Mouse (Mus musculus): ENCODE data around the gene Itga2b. TPM values are rescaled to one million over a fixed set of nuclear protein-coding genes. Genes with fewer than 3 reads are reported as not detected.
A peak's percentile ranks its signal among the peaks of the same experiment; 100 is the strongest.

Itga2b gene
- polyA plus RNA-seq, 1 experiment from 2014 or later: 12.1 TPM

DNA sequence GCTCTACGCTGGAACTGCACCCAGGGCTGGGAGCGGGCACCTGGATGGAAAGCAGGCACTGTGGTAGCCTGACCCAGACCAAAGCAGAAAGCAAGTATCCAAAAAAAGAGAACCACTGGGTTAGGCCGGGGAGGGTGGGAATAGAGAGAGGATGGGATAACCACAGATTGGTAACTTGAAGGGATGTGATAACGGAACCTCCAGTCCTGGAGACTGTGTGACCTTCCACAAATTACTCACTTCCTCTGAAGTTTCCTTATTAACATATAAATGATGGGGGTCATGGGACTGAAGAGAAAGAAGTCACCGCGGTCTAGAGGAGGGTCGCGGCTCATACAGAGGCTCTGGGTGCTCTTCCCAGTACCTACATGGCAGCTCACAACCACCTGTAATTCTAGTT is 29.7 kb downstream of the Itga2b start:
- H3K4me2 ChIP-seq (ENCODE audit: low read depth, low read length): no peak overlapping the region
- H3K27ac ChIP-seq (ENCODE audit: low read length): no peak overlapping the region
- ATAC-seq (ENCODE audit: low read depth): no peak
- H3K9ac ChIP-seq (ENCODE audit: low read length): no peak overlapping the region
- WGBS: 92% methylated on average over 8 of the region's 8 CpGs
- H3K4me1 ChIP-seq (replicated peaks; ENCODE audit: control insufficient read depth, insufficient read depth, low read length): peaks cover 31% of the 10 kb centered on the region
- no peaks in the 10 kb centered on the region for H3K27me3 ChIP-seq (ENCODE audit: control insufficient read depth, insufficient read depth, low read depth, low read length)
- H3K9me3 ChIP-seq (ENCODE audit: control insufficient read depth, low read length): no peaks in the 10 kb centered on the region
- H3K4me3 ChIP-seq (ENCODE audit: low read length): no peak overlapping the region
- H3K36me3 ChIP-seq (ENCODE audit: control insufficient read depth, insufficient read depth, low read length): peaks cover 39% of the 10 kb centered on the region

DNA sequence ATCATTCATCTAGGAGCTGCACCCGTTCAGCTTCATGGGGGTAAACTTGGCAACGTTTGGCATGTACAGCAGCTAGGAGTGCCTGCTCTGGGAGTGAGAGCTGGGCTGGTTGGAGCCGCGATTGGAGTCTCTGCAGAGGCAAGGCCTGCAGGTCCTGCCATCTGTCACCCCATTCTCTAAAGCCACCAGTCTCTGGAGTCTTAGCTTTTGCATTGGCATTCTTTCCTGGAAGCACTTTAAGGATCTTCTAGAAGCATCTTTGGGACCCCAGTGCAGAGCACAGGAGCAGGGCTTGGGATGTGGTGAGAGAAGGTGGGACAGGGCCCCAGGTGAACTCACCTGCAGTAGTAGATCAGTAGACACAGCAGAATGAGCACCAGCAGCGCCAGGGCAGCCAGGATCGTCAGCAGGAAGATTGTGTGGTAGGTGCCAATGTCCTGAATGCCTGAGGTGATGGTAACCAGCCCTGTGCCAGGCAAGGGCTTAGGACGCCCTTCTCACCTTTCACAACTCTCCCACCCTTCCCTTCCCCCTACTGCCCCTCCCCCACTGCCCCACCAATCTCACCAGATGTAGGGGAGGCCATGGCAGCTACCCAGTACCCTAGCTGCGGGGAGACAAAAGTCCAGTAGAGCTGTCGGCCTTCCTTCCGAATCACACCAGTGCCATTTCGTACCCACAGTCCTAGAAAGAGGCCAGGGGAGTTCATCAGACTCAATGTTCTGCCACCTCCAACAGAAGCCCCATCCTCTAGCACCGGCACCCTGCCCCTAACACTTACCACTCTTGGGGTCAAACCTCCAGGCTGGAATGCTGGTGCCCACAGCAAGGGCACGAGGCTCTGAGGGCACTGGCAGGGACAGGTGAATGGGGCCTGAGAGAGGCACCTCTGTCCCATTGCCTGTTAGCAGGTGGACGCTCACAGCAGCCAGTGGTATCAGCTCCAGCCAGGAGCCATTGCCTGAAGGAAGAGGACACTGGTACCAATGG is 30.5 kb downstream of the Itga2b start:
- H3K4me3 ChIP-seq (ENCODE audit: low read length): no peak overlapping the region
- no peak overlapping the region for H3K9ac ChIP-seq (ENCODE audit: low read length)
- peaks cover 23% of the 10 kb centered on the region for H3K4me1 ChIP-seq (replicated peaks; ENCODE audit: control insufficient read depth, insufficient read depth, low read length)
- no peaks in the 10 kb centered on the region for H3K27me3 ChIP-seq (ENCODE audit: control insufficient read depth, insufficient read depth, low read depth, low read length)
- no peak overlapping the region for H3K27ac ChIP-seq (ENCODE audit: low read length)
- no peak for ATAC-seq (ENCODE audit: low read depth)
- H3K4me2 ChIP-seq (ENCODE audit: low read depth, low read length): no peak overlapping the region
- H3K36me3 ChIP-seq (ENCODE audit: control insufficient read depth, insufficient read depth, low read length): peaks cover 41% of the 10 kb centered on the region
- H3K9me3 ChIP-seq (ENCODE audit: control insufficient read depth, low read length): no peaks in the 10 kb centered on the region
- WGBS: 77% methylated on average over 14 of the region's 14 CpGs

DNA sequence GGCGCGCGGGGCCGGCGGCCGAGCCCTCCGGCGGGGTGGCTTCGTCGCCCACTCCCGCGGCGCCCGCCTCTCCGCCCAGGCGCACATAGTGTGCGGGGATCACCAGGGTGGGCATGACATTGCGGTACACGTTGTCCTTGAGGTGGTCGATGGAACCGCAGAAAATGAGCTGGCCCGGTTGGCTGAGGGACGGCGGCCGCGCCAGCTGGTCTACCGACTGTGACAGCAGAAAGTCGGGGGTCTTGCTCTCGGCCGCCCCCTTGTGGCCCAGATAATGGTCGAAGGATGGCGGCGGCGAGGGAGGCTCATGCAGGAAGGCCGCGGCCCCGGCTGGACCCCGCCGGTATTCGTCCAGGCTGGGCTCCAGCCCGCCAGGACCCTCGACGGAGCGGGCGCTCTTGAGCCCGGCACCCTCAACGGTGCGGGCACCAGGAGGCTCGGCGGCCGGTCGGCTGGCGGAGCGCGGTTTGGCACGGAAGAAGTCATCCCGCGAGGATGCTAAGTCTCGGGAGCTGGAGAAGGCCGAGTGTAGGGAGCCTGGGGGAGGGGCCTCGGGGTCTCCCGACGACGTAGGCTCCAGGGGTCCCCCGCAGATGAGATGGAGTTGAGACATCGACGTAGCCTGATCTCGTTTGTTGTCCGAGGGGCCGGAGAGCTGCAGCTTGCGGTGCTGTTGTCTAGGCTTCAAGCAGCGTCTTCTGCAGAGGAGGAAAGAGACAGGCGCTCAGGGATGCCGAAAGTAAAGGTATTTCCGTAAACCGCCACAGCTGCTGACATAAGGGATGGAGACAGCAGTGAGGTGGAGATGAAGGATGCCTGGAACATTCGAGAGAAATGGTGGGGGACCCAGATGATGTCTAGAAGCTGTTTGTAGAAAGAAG is 31.5 kb downstream of the Itga2b start:
- Histone ChIP-seq H3K9ac (ENCODE audit: low read length) (peak overlapping the region; percentile 58), H3K9me3 (ENCODE audit: control insufficient read depth, low read length) (no peaks in the 10 kb centered on the region), H3K36me3 (ENCODE audit: control insufficient read depth, insufficient read depth, low read length) (peaks cover 41% of the 10 kb centered on the region), H3K27me3 (ENCODE audit: control insufficient read depth, insufficient read depth, low read depth, low read length) (no peaks in the 10 kb centered on the region), H3K4me3 (ENCODE audit: low read length) (peak overlapping the region; percentile 49), H3K27ac (ENCODE audit: low read length) (no peak overlapping the region), H3K4me1 (replicated peaks; ENCODE audit: control insufficient read depth, insufficient read depth, low read length) (peaks cover 17% of the 10 kb centered on the region), H3K4me2 (ENCODE audit: low read depth, low read length) (peak overlapping the region; percentile 94)
- WGBS: 15% methylated on average over 76 of the region's 77 CpGs
- ATAC-seq (ENCODE audit: low read depth): peak; percentile 50

GRCm38 (mm10) chr11:102437120-102438061 is 32.5 kb downstream of the Itga2b start:
- ATAC-seq (ENCODE audit: low read depth): peak; percentile 61
- peak overlapping the region; percentile 7; the same call in 1 of the 2 replicates for H3K27ac ChIP-seq (ENCODE audit: low read length)
- H3K9me3 ChIP-seq (ENCODE audit: control insufficient read depth, low read length): no peaks in the 10 kb centered on the region
- peak overlapping the region; percentile 94 for H3K4me2 ChIP-seq (ENCODE audit: low read depth, low read length)
- H3K4me1 ChIP-seq (replicated peaks; ENCODE audit: control insufficient read depth, insufficient read depth, low read length): peaks cover 17% of the 10 kb centered on the region
- H3K27me3 ChIP-seq (ENCODE audit: control insufficient read depth, insufficient read depth, low read depth, low read length): no peaks in the 10 kb centered on the region
- H3K4me3 ChIP-seq (ENCODE audit: low read length): peak overlapping the region; percentile 49
- peak overlapping the region; percentile 58 for H3K9ac ChIP-seq (ENCODE audit: low read length)
- 10% methylated on average over 86 of the region's 87 CpGs for WGBS
- H3K36me3 ChIP-seq (ENCODE audit: control insufficient read depth, insufficient read depth, low read length): peaks cover 35% of the 10 kb centered on the region

- Histone ChIP-seq H3K9ac (ENCODE audit: low read length) (no peak overlapping the region), H3K4me1 (replicated peaks; ENCODE audit: control insufficient read depth, insufficient read depth, low read length) (peaks cover 24% of the 10 kb centered on the region), H3K4me2 (ENCODE audit: low read depth, low read length) (no peak overlapping the region), H3K4me3 (ENCODE audit: low read length) (no peak overlapping the region), H3K9me3 (ENCODE audit: control insufficient read depth, low read length) (no peaks in the 10 kb centered on the region), H3K27me3 (ENCODE audit: control insufficient read depth, insufficient read depth, low read depth, low read length) (no peaks in the 10 kb centered on the region), H3K27ac (ENCODE audit: low read length) (no peak overlapping the region), H3K36me3 (ENCODE audit: control insufficient read depth, insufficient read depth, low read length) (peaks cover 29% of the 10 kb centered on the region)
- no peak for ATAC-seq (ENCODE audit: low read depth)
- 74% methylated on average over 10 of the region's 10 CpGs for WGBS
Observed at GRCm38 (mm10) chr11:102436471-102436790, 33.5 kb downstream of the Itga2b start.

DNA sequence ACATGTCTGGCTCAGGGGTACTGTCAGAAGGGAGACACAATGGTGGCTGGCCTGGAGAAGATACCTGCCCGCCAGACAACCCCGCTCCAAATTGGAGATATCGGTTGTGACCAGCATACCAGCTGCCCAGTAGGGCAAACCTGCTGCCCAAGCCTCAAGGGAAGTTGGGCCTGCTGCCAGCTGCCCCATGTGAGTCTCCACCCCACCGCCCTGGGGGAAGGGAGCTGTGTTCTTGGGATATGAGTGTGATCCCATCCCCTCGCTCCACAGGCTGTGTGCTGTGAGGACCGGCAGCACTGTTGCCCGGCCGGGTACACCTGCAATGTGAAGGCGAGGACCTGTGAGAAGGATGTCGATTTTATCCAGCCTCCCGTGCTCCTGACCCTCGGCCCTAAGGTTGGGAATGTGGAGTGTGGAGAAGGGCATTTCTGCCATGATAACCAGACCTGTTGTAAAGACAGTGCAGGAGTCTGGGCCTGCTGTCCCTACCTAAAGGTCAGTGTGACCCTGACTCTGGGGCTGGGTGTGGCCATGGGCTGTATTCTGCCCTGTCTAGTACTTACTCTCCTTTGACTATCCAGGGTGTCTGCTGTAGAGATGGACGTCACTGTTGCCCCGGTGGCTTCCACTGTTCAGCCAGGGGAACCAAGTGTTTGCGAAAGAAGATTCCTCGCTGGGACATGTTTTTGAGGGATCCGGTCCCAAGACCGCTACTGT is 34.0 kb downstream of the Itga2b start:
- no peaks in the 10 kb centered on the region for H3K27me3 ChIP-seq (ENCODE audit: control insufficient read depth, insufficient read depth, low read depth, low read length)
- H3K36me3 ChIP-seq (ENCODE audit: control insufficient read depth, insufficient read depth, low read length): peaks cover 24% of the 10 kb centered on the region
- 85% methylated on average over 18 of the region's 18 CpGs for WGBS
- ATAC-seq (ENCODE audit: low read depth): no peak
- H3K4me1 ChIP-seq (replicated peaks; ENCODE audit: control insufficient read depth, insufficient read depth, low read length): peaks cover 28% of the 10 kb centered on the region
- H3K4me2 ChIP-seq (ENCODE audit: low read depth, low read length): no peak overlapping the region
- H3K27ac ChIP-seq (ENCODE audit: low read length): no peak overlapping the region
- H3K4me3 ChIP-seq (ENCODE audit: low read length): no peak overlapping the region
- H3K9ac ChIP-seq (ENCODE audit: low read length): no peak overlapping the region
- H3K9me3 ChIP-seq (ENCODE audit: control insufficient read depth, low read length): no peaks in the 10 kb centered on the region

DNA sequence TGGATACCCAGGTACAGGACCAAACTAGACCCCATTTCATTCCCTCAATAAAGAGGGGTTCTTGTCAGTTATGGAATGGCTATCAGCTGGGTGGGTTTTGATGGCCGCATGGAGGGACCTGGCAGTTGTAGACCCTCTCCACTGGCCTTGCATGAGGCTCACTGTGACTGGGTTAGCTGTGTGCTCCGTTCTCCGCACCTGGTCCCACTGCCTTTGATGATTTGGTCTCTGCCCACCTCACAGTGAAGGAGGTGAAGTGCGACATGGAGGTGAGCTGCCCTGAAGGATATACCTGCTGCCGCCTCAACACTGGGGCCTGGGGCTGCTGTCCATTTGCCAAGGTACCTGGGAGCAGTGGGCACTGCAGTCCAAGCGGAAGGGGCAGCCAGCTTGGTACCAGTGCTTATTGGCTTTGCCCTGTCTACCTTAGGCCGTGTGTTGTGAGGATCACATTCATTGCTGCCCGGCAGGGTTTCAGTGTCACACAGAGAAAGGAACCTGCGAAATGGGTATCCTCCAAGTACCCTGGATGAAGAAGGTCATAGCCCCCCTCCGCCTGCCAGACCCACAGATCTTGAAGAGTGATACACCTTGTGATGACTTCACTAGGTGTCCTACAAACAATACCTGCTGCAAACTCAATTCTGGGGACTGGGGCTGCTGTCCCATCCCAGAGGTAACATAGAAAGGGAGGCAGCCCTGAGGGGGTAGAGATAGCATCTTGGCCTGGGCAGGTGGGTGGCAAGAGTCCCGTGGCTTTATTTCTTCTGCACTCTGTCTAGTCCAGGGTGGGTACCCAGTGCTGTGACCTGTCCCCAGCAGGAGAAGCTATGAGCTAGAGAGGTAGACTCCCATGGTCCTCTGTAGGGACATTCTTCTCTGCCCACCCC is 34.9 kb downstream of the Itga2b start:
- no peaks in the 10 kb centered on the region for H3K27me3 ChIP-seq (ENCODE audit: control insufficient read depth, insufficient read depth, low read depth, low read length)
- 89% methylated on average over 11 of the region's 11 CpGs for whole genome bisulfite sequencing
- no peak overlapping the region for H3K9ac ChIP-seq (ENCODE audit: low read length)
- peaks cover 28% of the 10 kb centered on the region for H3K4me1 ChIP-seq (replicated peaks; ENCODE audit: control insufficient read depth, insufficient read depth, low read length)
- no peak for ATAC-seq (ENCODE audit: low read depth)
- no peak overlapping the region for H3K4me2 ChIP-seq (ENCODE audit: low read depth, low read length)
- H3K36me3 ChIP-seq (ENCODE audit: control insufficient read depth, insufficient read depth, low read length): peaks cover 21% of the 10 kb centered on the region
- no peaks in the 10 kb centered on the region for H3K9me3 ChIP-seq (ENCODE audit: control insufficient read depth, low read length)
- no peak overlapping the region for H3K4me3 ChIP-seq (ENCODE audit: low read length)
- H3K27ac ChIP-seq (ENCODE audit: low read length): no peak overlapping the region
